Comparison of ENCODE assay signal across 9 mouse cellular contexts in genomic region chr12:32692081-32692819, GRCm38 (mm10).
DNase-seq lines count a peak whose midpoint lies in the region; ATAC-seq and TF ChIP-seq lines count a peak whose summit lies in the region.
"Had no signal": no experiment of that assay in that cellular context is flagged by ENCODE, and none has a peak within 500 bp of the region (broad histone marks: within the 10 kb centered on the region; RNA-seq: fewer than 3 reads in every experiment).

No protein-coding gene starts in this region.

- TF ChIP-seq CTCF in thymus, adult 2 months (IDR thresholded peaks at IDR 0.05; ENCODE audit: borderline replicate concordance, control insufficient read depth, extremely low read depth, insufficient read depth, low read length, poor library complexity): no peak

- H3K9me3 ChIP-seq in heart, embryonic 10.5 days: no peaks in the 10 kb centered on the region
- no peaks in the 10 kb centered on the region for H3K9me3 ChIP-seq in heart, embryonic 11.5 days (replicated peaks; ENCODE audit: control insufficient read depth, low read length)

- H3K9ac ChIP-seq in heart, embryonic 11.5 days (ENCODE audit: low read depth, low read length): no peak overlapping the region

- H3K4me2 ChIP-seq in heart, embryonic 11.5 days: no peak overlapping the region

- H3K27me3 ChIP-seq in heart, embryonic 10.5 days (ENCODE audit: insufficient read depth, poor library complexity, severe bottlenecking): no peaks in the 10 kb centered on the region
- H3K27me3 ChIP-seq in heart, embryonic 11.5 days (ENCODE audit: control insufficient read depth, insufficient read depth, low read length): no peaks in the 10 kb centered on the region
- H3K27me3 ChIP-seq in thymus, adult 2 months (ENCODE audit: control insufficient read depth, insufficient read depth, low read length): no peaks in the 10 kb centered on the region

- DNase-seq in heart, embryonic 10.5 days (ENCODE audit: low spot score): peak; percentile 54
- DNase-seq in NIH3T3 (ENCODE audit: low read depth): peak; percentile 5
- peak; percentile 23 for DNase-seq in adrenal gland, postnatal 25 days
- peak; percentile 41 to 77 for DNase-seq in kidney, postnatal 25 days
- no peak for DNase-seq in thymus, adult 2 months
- no peak for DNase-seq in left cerebral cortex, adult 9 months (ENCODE audit: low spot score in 2 of 2)
- DNase-seq: cerebellum, adult 8-10 months; spleen, adult 18-20 months had no signal

- ATAC-seq in heart, embryonic 11.5 days (replicated peaks; ENCODE audit: insufficient number of reproducible peaks, low FRiP score, low TSS enrichment): no peak

- H3K27ac ChIP-seq in heart, embryonic 10.5 days: no peak overlapping the region
- H3K27ac ChIP-seq in heart, embryonic 11.5 days (ENCODE audit: low read depth, low read length): no peak overlapping the region
- H3K27ac ChIP-seq in thymus, adult 2 months (ENCODE audit: control insufficient read depth, insufficient read depth, low read length): no peak overlapping the region

- TF ChIP-seq POLR2A in thymus, adult 2 months (IDR thresholded peaks at IDR 0.05; ENCODE audit: control insufficient read depth, extremely low read depth, insufficient read depth, low read length, poor library complexity): no peak

- 79% methylated on average over 8 of the region's 8 CpGs for WGBS in heart, embryonic 10.5 days
- WGBS in heart, embryonic 11.5 days (ENCODE audit: insufficient replicate concordance): 69% methylated on average over 8 of the region's 8 CpGs
- WGBS in thymus, adult 2 months: 87% methylated on average over 8 of the region's 8 CpGs

- H3K4me3 ChIP-seq in heart, embryonic 10.5 days: no peak overlapping the region
- H3K4me3 ChIP-seq in heart, embryonic 11.5 days (ENCODE audit: low read depth, low read length): no peak overlapping the region
- no peak overlapping the region for H3K4me3 ChIP-seq in thymus, adult 2 months (ENCODE audit: control insufficient read depth, insufficient read depth, low read length)

- H3K36me3 ChIP-seq in heart, embryonic 10.5 days: no peaks in the 10 kb centered on the region
- H3K36me3 ChIP-seq in heart, embryonic 11.5 days (ENCODE audit: control insufficient read depth, insufficient read depth, low read length): no peaks in the 10 kb centered on the region
- H3K36me3 ChIP-seq in thymus, adult 2 months (ENCODE audit: control insufficient read depth, insufficient read depth, low read length): no peaks in the 10 kb centered on the region

- no peaks in the 10 kb centered on the region for H3K4me1 ChIP-seq in heart, embryonic 10.5 days
- H3K4me1 ChIP-seq in heart, embryonic 11.5 days (ENCODE audit: control insufficient read depth, insufficient read depth, low read length): no peaks in the 10 kb centered on the region
- no peaks in the 10 kb centered on the region for H3K4me1 ChIP-seq in thymus, adult 2 months (replicated peaks; ENCODE audit: control insufficient read depth, insufficient read depth, low read length)

Comparison
In these comparisons a context has a peak if more than half of its experiments do, and no peak if none do; other contexts are left out.
1. DNase-seq: peak in heart, embryonic 10.5 days (single experiment), NIH3T3 (single experiment), adrenal gland, postnatal 25 days (single experiment) and kidney, postnatal 25 days (2 of 2); none in thymus, adult 2 months (single experiment) and left cerebral cortex, adult 9 months (0 of 2).